Mouse (Mus musculus): ENCODE measurements around the gene Ankrd55.

DNA sequence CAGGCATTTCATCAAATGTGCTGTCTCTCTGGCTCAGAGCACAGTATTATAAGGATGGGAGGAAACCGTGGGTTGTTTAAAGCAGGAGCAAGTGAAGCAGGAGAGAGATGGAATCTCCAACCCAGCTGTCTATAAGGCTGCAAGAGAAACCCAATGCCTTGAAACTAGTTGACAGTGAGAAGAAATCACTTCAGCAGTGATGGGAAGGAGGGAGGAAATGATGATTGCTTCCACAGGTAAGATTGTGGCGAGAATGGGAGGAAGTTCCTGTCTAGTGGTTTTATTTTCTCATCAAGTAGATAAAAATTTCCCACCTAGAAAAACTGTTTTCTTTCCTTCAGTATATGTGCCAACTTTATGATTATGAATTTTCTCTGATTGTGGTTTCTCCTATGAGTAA lies 118.4 kb downstream of the Ankrd55 start:
- TF ChIP-seq ZC3H11A (IDR thresholded peaks at IDR 0.05; ENCODE audit: borderline replicate concordance, low read depth, low read length) (no peak), HCFC1 (IDR thresholded peaks at IDR 0.05; ENCODE audit: borderline replicate concordance, insufficient read depth, low read length) (no peak), MAFK (IDR thresholded peaks at IDR 0.05; ENCODE audit: insufficient read depth, low read depth, low read length) (no peak)
